In the genomic region with DNA sequence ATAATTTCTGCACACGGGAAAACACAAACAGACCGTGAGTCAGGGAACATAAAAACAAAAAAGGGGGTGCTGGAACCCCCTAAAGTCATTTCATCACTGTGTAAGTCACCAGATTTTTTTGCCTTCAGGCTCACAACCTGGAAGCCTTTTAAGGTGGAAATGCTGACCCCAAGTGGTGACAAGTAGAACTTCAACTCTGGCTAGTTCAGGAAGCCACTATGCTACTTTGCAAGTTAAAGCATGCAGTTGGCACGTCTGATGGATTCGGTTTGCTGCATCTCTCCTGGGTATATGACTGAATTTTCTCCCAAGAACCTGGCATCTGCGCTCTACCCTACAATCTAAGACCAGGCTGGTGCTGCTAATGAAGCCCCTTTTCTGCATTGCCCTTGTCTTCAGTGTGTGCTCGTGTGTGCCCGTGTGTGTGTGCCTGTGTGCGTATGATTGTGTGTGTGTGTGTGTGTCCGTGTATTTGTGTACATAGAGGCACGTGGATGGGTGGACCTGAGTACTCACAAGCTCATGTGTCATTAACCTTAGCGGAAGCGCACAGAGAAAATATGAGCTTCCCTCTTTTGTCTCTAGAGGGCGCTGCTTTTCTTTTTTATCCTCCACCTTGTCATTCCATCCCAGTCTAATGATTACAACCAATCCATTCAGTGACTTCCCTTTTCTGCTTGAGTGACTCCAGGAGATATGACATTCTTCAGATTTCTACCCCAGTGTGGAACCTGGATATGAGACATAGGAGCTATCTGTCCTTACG, we compare ENCODE assay signal across 8 mouse cellular contexts. TPM values are rescaled to one million over a fixed set of nuclear protein-coding genes. Genes with fewer than 3 reads are reported as not detected.
DNase-seq lines count a peak whose midpoint lies in the region; ATAC-seq lines count a peak whose summit lies in the region.

No protein-coding gene starts in this region.

- WGBS in forebrain, embryonic 10.5 days: 21% methylated on average over 14 of the region's 14 CpGs
- WGBS in hindbrain, embryonic 13.5 days: 18% methylated on average over 14 of the region's 14 CpGs

- H3K27me3 ChIP-seq in forebrain, embryonic 10.5 days (ENCODE audit: poor library complexity, severe bottlenecking): peaks cover 26% of the 10 kb centered on the region
- peaks cover 21% of the 10 kb centered on the region for H3K27me3 ChIP-seq in hindbrain, embryonic 13.5 days

- H3K27ac ChIP-seq in forebrain, embryonic 10.5 days: 0 out of 2 replicates have a peak overlapping the region, but pooled peaks have one; percentile 15
- no peak overlapping the region for H3K27ac ChIP-seq in hindbrain, embryonic 13.5 days

- no peaks in the 10 kb centered on the region for H3K36me3 ChIP-seq in forebrain, embryonic 10.5 days (replicated peaks)
- H3K36me3 ChIP-seq in hindbrain, embryonic 13.5 days: no peaks in the 10 kb centered on the region

- no peaks in the 10 kb centered on the region for H3K9me3 ChIP-seq in forebrain, embryonic 10.5 days
- no peaks in the 10 kb centered on the region for H3K9me3 ChIP-seq in hindbrain, embryonic 13.5 days

- intact Hi-C loops in left cerebral cortex, postnatal 4 days (cut with DNase I): loop anchor here (10.0 kb wide), 2 partner anchors 141 to 261 kb away; no protein-coding TSS in a partner anchor

- peak; percentile 70 for ATAC-seq in hindbrain, embryonic 13.5 days (ENCODE audit: low FRiP score)

- H3K4me1 ChIP-seq in forebrain, embryonic 10.5 days: peaks cover 13% of the 10 kb centered on the region
- H3K4me1 ChIP-seq in hindbrain, embryonic 13.5 days (replicated peaks): peaks cover 3% of the 10 kb centered on the region

- DNase-seq in gastrocnemius, postnatal 10 days: peak; percentile 32
- no peak for DNase-seq in gastrocnemius, adult 8-10 months (ENCODE audit: low spot score in 2 of 2)
- DNase-seq in brain, adult 2 months (ENCODE audit: low read depth, low spot score): peak; percentile 86
- peak; percentile 24 for DNase-seq in forebrain, embryonic 10.5 days (ENCODE audit: extremely low spot score, low spot score)
- DNase-seq in left cerebral cortex, postnatal 4 days: peak; percentile 33
- peak; percentile 67 for DNase-seq in mesoderm, embryonic 11.5 days (ENCODE audit: low read depth, low spot score)
- DNase-seq in spleen, adult 12 weeks (ENCODE audit: low spot score): peak; percentile 13

- H3K4me3 ChIP-seq in forebrain, embryonic 10.5 days: peak overlapping the region; percentile 41
- peak overlapping the region; percentile 12; the same call in 1 of the 2 replicates for H3K4me3 ChIP-seq in hindbrain, embryonic 13.5 days

- peak overlapping the region; percentile 46 for H3K4me2 ChIP-seq in hindbrain, embryonic 13.5 days

- H3K9ac ChIP-seq in hindbrain, embryonic 13.5 days: peak overlapping the region; percentile 58; the same call in 1 of the 2 replicates

RNA-seq across cellular contexts. Expression of gene Dntt, which starts 12.9 kb away (rescaled TPM):
- total RNA-seq in gastrocnemius, postnatal 10 days (2021): under 1 TPM in 1 of 2 experiments, not detected in 1; 0.38 TPM
- total RNA-seq in gastrocnemius, adult 8-10 months (2022): under 1 TPM in 2 of 4 experiments, not detected in 2; 0.13 to 0.16 TPM
- not detected in 2 replicates for polyA plus RNA-seq in forebrain, embryonic 10.5 days (2016; fragmentation: Nextera tagmentation; extraction: Ambion mirVana)
- 0.35 TPM in 1 of 2 replicates, not detected in the other for polyA plus RNA-seq in hindbrain, embryonic 13.5 days (2015; fragmentation: Nextera tagmentation; extraction: Ambion mirVana)
- under 1 TPM in 1 of 2 experiments, not detected in 1; 0.32 TPM for total RNA-seq in left cerebral cortex, postnatal 4 days (2021)

RNA-seq across cellular contexts. Expression of gene Blnk, which starts 21.8 kb away (rescaled TPM):
- 1 to 10 TPM in 1 of 2 experiments, under 1 TPM in 1; 0.31 to 1.8 TPM for total RNA-seq in gastrocnemius, postnatal 10 days (2021)
- 1 to 10 TPM in 2 of 4 experiments, under 1 TPM in 2; 0.83 to 1.1 (median 1.0) TPM for total RNA-seq in gastrocnemius, adult 8-10 months (2022)
- 0.16 and 0.35 TPM in 2 replicates for polyA plus RNA-seq in forebrain, embryonic 10.5 days (2016; fragmentation: Nextera tagmentation; extraction: Ambion mirVana)
- 0.65 and 0.77 TPM in 2 replicates for polyA plus RNA-seq in hindbrain, embryonic 13.5 days (2015; fragmentation: Nextera tagmentation; extraction: Ambion mirVana)
- under 1 TPM; 0.74 to 0.79 TPM for total RNA-seq in left cerebral cortex, postnatal 4 days (2021)

Comparison
In these comparisons a context has a peak if more than half of its experiments do, and no peak if none do; other contexts are left out.
1. DNase-seq: peak in gastrocnemius, postnatal 10 days (single experiment), brain, adult 2 months (single experiment), forebrain, embryonic 10.5 days (single experiment), left cerebral cortex, postnatal 4 days (single experiment), mesoderm, embryonic 11.5 days (single experiment) and spleen, adult 12 weeks (single experiment); none in gastrocnemius, adult 8-10 months (0 of 2).